Mouse (Mus musculus) lung, postnatal 0 days (tissue): ENCODE measurements around the gene Gm13283.
A peak's percentile ranks its signal among the peaks of the same experiment; 100 is the strongest.

Source experiments
- CTCF ChIP-seq: IDR thresholded peaks from 2 replicates; pipeline ENCODE4 v1.5.1; 2016; ENCODE audit warnings: antibody characterized with exemption, mild to moderate bottlenecking
- EP300 ChIP-seq: IDR thresholded peaks from 2 replicates; pipeline ENCODE4 v1.6.1; 2016; ENCODE audit warnings: antibody characterized with exemption, mild to moderate bottlenecking, control low read depth

- TF ChIP-seq CTCF (peak; percentile 87), EP300 (no peak)
These were observed 32.6 kb upstream of the Gm13283 start for GRCm38 (mm10) chr4:88727324-88727723.
